Mouse (Mus musculus) right cerebral cortex, postnatal 10 days (tissue): ENCODE results near the gene Nsfl1c.

Experiments used
- DNase-seq, 2 experiments: peaks; one replicate each; pipeline ENCODE4 v3.0.0; 2021; ENCODE audit warnings: low spot score in 2 of 2

Gene Nsfl1c

GRCm38 (mm10) chr2:151543063-151543895, 49.3 kb downstream of the Nsfl1c start:
- peak; percentile 68 to 72 for DNase-seq

- DNase-seq = peak; percentile 41 to 62
Observed at GRCm38 (mm10) chr2:151544673-151545072, 50.7 kb downstream of the Nsfl1c start.

GRCm38 (mm10) chr2:151546571-151546970, 52.6 kb downstream of the Nsfl1c start:
- DNase-seq = no peak

- no peak for DNase-seq
Observed at GRCm38 (mm10) chr2:151549615-151550121, 55.7 kb downstream of the Nsfl1c start.
